Mouse (Mus musculus): ENCODE data around the gene Dnajc8. TPM values are rescaled to one million over a fixed set of nuclear protein-coding genes. Genes with fewer than 3 reads are reported as not detected.

Gene Dnajc8
- polyA plus RNA-seq, 1 experiment from 2014 or later: 140 TPM

Other genes with a start within 250 kb of the Dnajc8 start
- gene Rab42, start 232.2 kb upstream of the Dnajc8 start, polyA plus RNA-seq (2015; fragmentation: Nextera tagmentation; extraction: Ambion mirVana): 1.8 and 2.4 TPM in 2 replicates
- 67.4 and 68.2 TPM in 2 replicates for gene Trnau1ap, start 206.0 kb upstream of the Dnajc8 start, polyA plus RNA-seq (2015; fragmentation: Nextera tagmentation; extraction: Ambion mirVana)
- 68.5 and 74.6 TPM in 2 replicates for gene Rcc1, start 181.9 kb upstream of the Dnajc8 start, polyA plus RNA-seq (2015; fragmentation: Nextera tagmentation; extraction: Ambion mirVana)
- gene Phactr4, start 113.1 kb upstream of the Dnajc8 start, polyA plus RNA-seq (2015; fragmentation: Nextera tagmentation; extraction: Ambion mirVana): 21.1 and 22.6 TPM in 2 replicates
- 22.0 and 23.4 TPM in 2 replicates for gene Med18, start 71.6 kb upstream of the Dnajc8 start, polyA plus RNA-seq (2015; fragmentation: Nextera tagmentation; extraction: Ambion mirVana)
- gene Sesn2, start 25.0 kb upstream of the Dnajc8 start, polyA plus RNA-seq (2015; fragmentation: Nextera tagmentation; extraction: Ambion mirVana): 14.2 TPM in 2 replicates
- 1,135 and 1,340 TPM in 2 replicates for gene Atpif1, start 1.9 kb upstream of the Dnajc8 start, polyA plus RNA-seq (2015; fragmentation: Nextera tagmentation; extraction: Ambion mirVana)
- gene Ptafr, start 28.5 kb downstream of the Dnajc8 start, polyA plus RNA-seq (2015; fragmentation: Nextera tagmentation; extraction: Ambion mirVana): 1.5 and 1.7 TPM in 2 replicates
- 24.7 and 26.6 TPM in 2 replicates for gene Eya3, start 103.4 kb downstream of the Dnajc8 start, polyA plus RNA-seq (2015; fragmentation: Nextera tagmentation; extraction: Ambion mirVana)
- 3.8 and 4.4 TPM in 2 replicates for gene Xkr8, start 197.0 kb downstream of the Dnajc8 start, polyA plus RNA-seq (2015; fragmentation: Nextera tagmentation; extraction: Ambion mirVana)
- gene Smpdl3b, start 221.7 kb downstream of the Dnajc8 start, polyA plus RNA-seq (2015; fragmentation: Nextera tagmentation; extraction: Ambion mirVana): 6.7 and 6.9 TPM in 2 replicates
- 87.0 and 89.5 TPM in 2 replicates for gene Rpa2, start 232.8 kb downstream of the Dnajc8 start, polyA plus RNA-seq (2015; fragmentation: Nextera tagmentation; extraction: Ambion mirVana)

Measured in stomach, embryonic 15.5 days (tissue).